ENCODE assay signal across 8 mouse cellular contexts in the genomic region with DNA sequence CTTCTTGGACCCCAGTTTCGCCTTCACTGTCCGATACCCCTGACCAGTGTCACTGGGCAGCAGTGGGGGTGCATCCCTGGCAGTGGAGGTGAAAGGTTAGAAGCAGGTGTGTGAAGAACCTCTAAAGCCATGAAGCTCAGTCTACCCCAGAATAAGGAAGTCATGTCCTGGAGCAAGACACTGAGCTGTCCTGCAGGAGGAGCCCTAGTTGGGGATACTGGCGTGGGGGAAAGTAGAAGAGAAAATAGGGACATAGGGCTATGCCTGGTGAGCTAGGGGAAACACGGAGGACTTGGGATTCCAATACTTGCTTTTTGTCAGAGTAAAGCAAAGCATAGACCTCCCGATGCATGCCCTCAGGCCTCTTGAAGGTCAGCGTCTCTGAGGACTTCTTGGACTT. TPM values are rescaled to one million over a fixed set of nuclear protein-coding genes. Genes with fewer than 3 reads are reported as not detected.
A peak's percentile ranks its signal among the peaks of the same experiment; 100 is the strongest.
DNase-seq lines count a peak whose midpoint lies in the region; ATAC-seq and TF ChIP-seq lines count a peak whose summit lies in the region.

No protein-coding gene starts in this region.

- peaks cover 13% of the 10 kb centered on the region for H3K4me1 ChIP-seq in thymus, adult 2 months (replicated peaks; ENCODE audit: control insufficient read depth, insufficient read depth, low read length)
- peaks cover 9% of the 10 kb centered on the region for H3K4me1 ChIP-seq in limb, embryonic 13.5 days
- H3K4me1 ChIP-seq in stomach, postnatal 0 days (replicated peaks; ENCODE audit: control insufficient read depth, insufficient read depth), result no peaks in the 10 kb centered on the region

- H3K9me3 ChIP-seq in limb, embryonic 13.5 days, result no peaks in the 10 kb centered on the region
- no peaks in the 10 kb centered on the region for H3K9me3 ChIP-seq in stomach, postnatal 0 days (ENCODE audit: control insufficient read depth, low read length)

- no peak for TF ChIP-seq EP300 in stomach, postnatal 0 days (optimal IDR thresholded peaks at IDR 0.05)

- H3K4me2 ChIP-seq in limb, embryonic 13.5 days (replicated peaks), result peak overlapping the region; percentile 86
- H3K4me2 ChIP-seq in stomach, postnatal 0 days (replicated peaks; ENCODE audit: low read depth), result peak overlapping the region; percentile 91

- no peaks in the 10 kb centered on the region for H3K27me3 ChIP-seq in thymus, adult 2 months (ENCODE audit: control insufficient read depth, insufficient read depth, low read length)
- H3K27me3 ChIP-seq in limb, embryonic 13.5 days, result 0 out of 2 replicates have a peak, but pooled peaks cover 4% of the 10 kb centered on the region
- no peaks in the 10 kb centered on the region for H3K27me3 ChIP-seq in stomach, postnatal 0 days (ENCODE audit: control insufficient read depth, insufficient read depth, low read length)

- no peak for TF ChIP-seq POLR2A in thymus, adult 2 months (IDR thresholded peaks at IDR 0.05; ENCODE audit: control insufficient read depth, extremely low read depth, insufficient read depth, low read length, poor library complexity)

- peaks cover 16% of the 10 kb centered on the region for H3K36me3 ChIP-seq in thymus, adult 2 months (ENCODE audit: control insufficient read depth, insufficient read depth, low read length)
- peaks cover 47% of the 10 kb centered on the region for H3K36me3 ChIP-seq in limb, embryonic 13.5 days
- H3K36me3 ChIP-seq in stomach, postnatal 0 days (ENCODE audit: control insufficient read depth, insufficient read depth, low read length), result peaks cover 6% of the 10 kb centered on the region

- peak overlapping the region; percentile 81; the same call in 1 of the 2 replicates for H3K9ac ChIP-seq in limb, embryonic 13.5 days
- H3K9ac ChIP-seq in stomach, postnatal 0 days (ENCODE audit: low read length), result no peak overlapping the region

- WGBS in thymus, adult 2 months, result 88% methylated on average over 6 of the region's 6 CpGs
- 84% methylated on average over 6 of the region's 6 CpGs for WGBS in limb, embryonic 13.5 days
- WGBS in stomach, postnatal 0 days, result 74% methylated on average over 6 of the region's 6 CpGs

- H3K27ac ChIP-seq in thymus, adult 2 months (ENCODE audit: control insufficient read depth, insufficient read depth, low read length), result no peak overlapping the region
- no peak overlapping the region for H3K27ac ChIP-seq in limb, embryonic 13.5 days
- H3K27ac ChIP-seq in stomach, postnatal 0 days (replicated peaks), result no peak overlapping the region

- no peak for TF ChIP-seq CTCF in thymus, adult 2 months (IDR thresholded peaks at IDR 0.05; ENCODE audit: borderline replicate concordance, control insufficient read depth, extremely low read depth, insufficient read depth, low read length, poor library complexity)
- peak; percentile 59 for TF ChIP-seq CTCF in stomach, postnatal 0 days (IDR thresholded peaks at IDR 0.05; ENCODE audit: low read depth)

- intact Hi-C loops in left cerebral cortex, postnatal 36 days (cut with DNase I), result no loop called here

- 0 out of 2 replicates have a peak overlapping the region, but pooled peaks have one; percentile 100 for H3K4me3 ChIP-seq in thymus, adult 2 months (ENCODE audit: control insufficient read depth, insufficient read depth, low read length)
- peak overlapping the region; percentile 73 for H3K4me3 ChIP-seq in limb, embryonic 13.5 days
- H3K4me3 ChIP-seq in stomach, postnatal 0 days (ENCODE audit: low read depth, low read length), result peak overlapping the region; percentile 80

- DNase-seq in heart, adult 11 months, result peak; percentile 85
- no peak for DNase-seq in heart, adult 9 months (ENCODE audit: low spot score in 2 of 2)
- DNase-seq in thymus, adult 2 months, result no peak
- no peak for DNase-seq in thymus, postnatal 25 days
- no peak for DNase-seq in stomach, postnatal 0 days (ENCODE audit: low spot score)
- no peak for DNase-seq in left cerebral cortex, postnatal 36 days (ENCODE audit: low spot score in 2 of 2)
- no peak for DNase-seq in spleen, postnatal 10 days (ENCODE audit: low spot score in 2 of 2)

- ATAC-seq in limb, embryonic 13.5 days (ENCODE audit: low FRiP score, low read depth), result no peak
- no peak for ATAC-seq in stomach, postnatal 0 days (ENCODE audit: low FRiP score, low TSS enrichment)

RNA-seq across cellular contexts. Expression of gene Dmap1, which starts 1.1 kb away (rescaled TPM):
- 30.2 and 31.9 TPM in 2 replicates for polyA plus RNA-seq in thymus, adult 2 months (2012; rRNA removed)
- polyA plus RNA-seq in limb, embryonic 13.5 days (2015; fragmentation: Nextera tagmentation; extraction: Ambion mirVana), result 78.2 and 80.5 TPM in 2 replicates
- polyA plus RNA-seq in stomach, postnatal 0 days (2015; fragmentation: Nextera tagmentation; extraction: Ambion mirVana), result 27.5 and 27.8 TPM in 2 replicates
- 10 to 100 TPM; 37.9 to 41.1 TPM for total RNA-seq in left cerebral cortex, postnatal 36 days (2021)

RNA-seq across cellular contexts. Expression of gene Gm12845, which starts 43.2 kb away (rescaled TPM):
- 0.09 TPM in 1 of 2 replicates, not detected in the other for polyA plus RNA-seq in thymus, adult 2 months (2012; rRNA removed)
- polyA plus RNA-seq in limb, embryonic 13.5 days (2015; fragmentation: Nextera tagmentation; extraction: Ambion mirVana), result not detected in 2 replicates
- polyA plus RNA-seq in stomach, postnatal 0 days (2015; fragmentation: Nextera tagmentation; extraction: Ambion mirVana), result not detected in 2 replicates
- not detected for total RNA-seq in left cerebral cortex, postnatal 36 days (2021)
